ENCODE assay signal across 14 mouse cellular contexts in the genomic region with DNA sequence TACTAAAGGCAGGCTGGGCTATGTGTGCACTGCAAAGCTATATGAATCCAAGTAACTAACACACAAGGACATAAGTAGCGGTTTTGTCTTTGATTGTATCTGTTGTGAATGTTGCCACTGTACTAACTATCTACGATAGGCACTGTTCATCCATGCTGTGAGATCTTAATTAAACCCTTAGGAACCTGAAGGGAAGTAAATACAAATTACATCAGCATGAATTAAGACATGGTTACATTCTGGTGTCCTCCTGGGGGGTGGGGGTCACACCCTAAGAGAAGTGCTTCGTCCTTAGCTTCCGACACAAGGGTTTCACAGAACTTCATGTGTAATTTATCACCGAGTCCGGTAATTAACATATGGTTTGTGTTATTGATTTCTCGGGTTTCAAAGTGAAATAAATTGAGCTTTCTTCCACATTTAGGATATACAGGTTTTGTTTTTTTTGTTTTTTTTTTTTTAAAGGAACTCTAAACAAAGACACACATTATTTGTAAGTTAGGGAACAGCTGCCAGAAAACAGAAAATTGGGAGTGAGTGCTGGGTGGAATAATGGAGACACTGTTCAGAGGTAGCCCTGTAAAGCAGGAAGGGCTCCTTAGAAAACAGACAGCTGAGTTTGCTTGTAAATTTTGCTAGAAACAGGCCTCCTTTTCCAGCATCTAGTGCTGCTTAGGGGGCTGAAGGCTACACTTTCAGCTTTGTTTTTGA. TPM values are rescaled to one million over a fixed set of nuclear protein-coding genes. Genes with fewer than 3 reads are reported as not detected.
DNase-seq lines count a peak whose midpoint lies in the region; ATAC-seq and TF ChIP-seq lines count a peak whose summit lies in the region.
"Had no signal": no experiment of that assay in that cellular context is flagged by ENCODE, and none has a peak within 500 bp of the region (broad histone marks: within the 10 kb centered on the region; RNA-seq: fewer than 3 reads in every experiment).

No protein-coding gene starts in this region.

- no peak overlapping the region for H3K9ac ChIP-seq in midbrain, embryonic 16.5 days (ENCODE audit: low read depth, low read length)
- H3K9ac ChIP-seq in forebrain, embryonic 13.5 days, result no peak overlapping the region
- H3K9ac ChIP-seq in hindbrain, postnatal 0 days (replicated peaks; ENCODE audit: low read length), result no peak overlapping the region
- no peak overlapping the region for H3K9ac ChIP-seq in neural tube, embryonic 14.5 days (replicated peaks; ENCODE audit: low read depth, low read length)
- H3K9ac ChIP-seq: liver, embryonic 14.5 days had no signal

- peaks cover 4% of the 10 kb centered on the region for H3K4me1 ChIP-seq in midbrain, embryonic 16.5 days (ENCODE audit: control insufficient read depth, insufficient read depth, low read length)
- H3K4me1 ChIP-seq in midbrain, embryonic 10.5 days, result peaks cover 10% of the 10 kb centered on the region; the same call in 1 of the 2 replicates
- peaks cover 45% of the 10 kb centered on the region for H3K4me1 ChIP-seq in forebrain, embryonic 13.5 days
- H3K4me1 ChIP-seq in hindbrain, postnatal 0 days (ENCODE audit: insufficient read depth, low read length), result no peaks in the 10 kb centered on the region
- peaks cover 4% of the 10 kb centered on the region; the same call in 1 of the 2 replicates for H3K4me1 ChIP-seq in neural tube, embryonic 14.5 days (ENCODE audit: control insufficient read depth, insufficient read depth, low read length)

- H3K4me2 ChIP-seq in midbrain, embryonic 16.5 days (ENCODE audit: low read length), result no peak overlapping the region
- H3K4me2 ChIP-seq in forebrain, embryonic 13.5 days, result peak overlapping the region; percentile 18
- H3K4me2 ChIP-seq in hindbrain, postnatal 0 days (ENCODE audit: low read depth, low read length), result no peak overlapping the region
- no peak overlapping the region for H3K4me2 ChIP-seq in neural tube, embryonic 14.5 days (ENCODE audit: low read depth, low read length)
- H3K4me2 ChIP-seq: heart, embryonic 11.5 days had no signal

- 0 out of 2 replicates have a peak, but pooled peaks have one; percentile 21 for ATAC-seq in midbrain, embryonic 16.5 days
- peak; percentile 52 for ATAC-seq in forebrain, embryonic 13.5 days
- no peak for ATAC-seq in hindbrain, postnatal 0 days
- ATAC-seq in neural tube, embryonic 14.5 days (ENCODE audit: low read depth), result peak; percentile 70; the same call in 1 of the 2 replicates

- no peak overlapping the region for H3K27ac ChIP-seq in midbrain, embryonic 16.5 days (ENCODE audit: low read length)
- no peak overlapping the region for H3K27ac ChIP-seq in midbrain, embryonic 10.5 days (replicated peaks)
- peak overlapping the region; percentile 48 for H3K27ac ChIP-seq in forebrain, embryonic 13.5 days
- H3K27ac ChIP-seq in hindbrain, postnatal 0 days, result no peak overlapping the region
- no peak overlapping the region for H3K27ac ChIP-seq in neural tube, embryonic 14.5 days (ENCODE audit: low read depth, low read length)
- H3K27ac ChIP-seq: liver, embryonic 14.5 days had no signal

- H3K4me3 ChIP-seq in midbrain, embryonic 16.5 days (ENCODE audit: low read depth, low read length), result no peak overlapping the region
- no peak overlapping the region for H3K4me3 ChIP-seq in midbrain, embryonic 10.5 days
- no peak overlapping the region for H3K4me3 ChIP-seq in forebrain, embryonic 13.5 days
- H3K4me3 ChIP-seq in hindbrain, postnatal 0 days (ENCODE audit: low read length), result no peak overlapping the region
- no peak overlapping the region for H3K4me3 ChIP-seq in neural tube, embryonic 14.5 days (ENCODE audit: low read depth, low read length)
- H3K4me3 ChIP-seq: erythroblast, embryonic 14.5 days had no signal

- no peak for DNase-seq in midbrain, embryonic 10.5 days (ENCODE audit: low spot score)
- peak; percentile 16 for DNase-seq in hindbrain, postnatal 0 days (ENCODE audit: low spot score)
- DNase-seq in gastrocnemius, postnatal 36 days, result no peak
- DNase-seq in urinary bladder, postnatal 10 days (ENCODE audit: low spot score), result no peak
- DNase-seq: adrenal gland, postnatal 36 days; cerebellum, adult 11 months; heart, postnatal 36 days; kidney, adult 11 months had no signal

- no peaks in the 10 kb centered on the region for H3K27me3 ChIP-seq in midbrain, embryonic 16.5 days (ENCODE audit: control insufficient read depth, insufficient read depth, low read depth, low read length)
- H3K27me3 ChIP-seq in midbrain, embryonic 10.5 days (ENCODE audit: low read depth, poor library complexity, severe bottlenecking), result no peaks in the 10 kb centered on the region
- H3K27me3 ChIP-seq in forebrain, embryonic 13.5 days, result no peaks in the 10 kb centered on the region
- H3K27me3 ChIP-seq in hindbrain, postnatal 0 days (ENCODE audit: insufficient read depth, low read length), result no peaks in the 10 kb centered on the region
- H3K27me3 ChIP-seq in neural tube, embryonic 14.5 days (ENCODE audit: control insufficient read depth, insufficient read depth, low read length), result no peaks in the 10 kb centered on the region

- H3K9me3 ChIP-seq in midbrain, embryonic 16.5 days (replicated peaks; ENCODE audit: control insufficient read depth, low read length, poor library complexity, severe bottlenecking), result no peaks in the 10 kb centered on the region
- H3K9me3 ChIP-seq in midbrain, embryonic 10.5 days (replicated peaks), result no peaks in the 10 kb centered on the region
- no peaks in the 10 kb centered on the region for H3K9me3 ChIP-seq in forebrain, embryonic 13.5 days (replicated peaks)
- H3K9me3 ChIP-seq in hindbrain, postnatal 0 days (ENCODE audit: low read length), result no peaks in the 10 kb centered on the region
- H3K9me3 ChIP-seq in neural tube, embryonic 14.5 days (ENCODE audit: control insufficient read depth, low read length), result no peaks in the 10 kb centered on the region

- H3K36me3 ChIP-seq in midbrain, embryonic 16.5 days (ENCODE audit: control insufficient read depth, insufficient read depth, low read length), result no peaks in the 10 kb centered on the region
- 0 out of 2 replicates have a peak, but pooled peaks cover 2% of the 10 kb centered on the region for H3K36me3 ChIP-seq in midbrain, embryonic 10.5 days
- H3K36me3 ChIP-seq in forebrain, embryonic 13.5 days (ENCODE audit: poor library complexity, severe bottlenecking), result 0 out of 2 replicates have a peak, but pooled peaks cover 3% of the 10 kb centered on the region
- H3K36me3 ChIP-seq in hindbrain, postnatal 0 days (ENCODE audit: insufficient read depth, low read length), result no peaks in the 10 kb centered on the region
- no peaks in the 10 kb centered on the region for H3K36me3 ChIP-seq in neural tube, embryonic 14.5 days (ENCODE audit: control insufficient read depth, insufficient read depth, low read length)

- intact Hi-C loops in gastrocnemius, postnatal 36 days (cut with DNase I), result no loop called here

- 57% methylated on average over 7 of the region's 7 CpGs for WGBS in midbrain, embryonic 16.5 days
- WGBS in midbrain, embryonic 10.5 days, result 73% methylated on average over 7 of the region's 7 CpGs
- WGBS in forebrain, embryonic 13.5 days, result 34% methylated on average over 7 of the region's 7 CpGs
- 35% methylated on average over 7 of the region's 7 CpGs for WGBS in hindbrain, postnatal 0 days
- 16% methylated on average over 7 of the region's 7 CpGs for WGBS in neural tube, embryonic 14.5 days

- no peak for TF ChIP-seq CTCF in hindbrain, postnatal 0 days (IDR thresholded peaks at IDR 0.05; ENCODE audit: low read depth)

RNA-seq across cellular contexts. Expression of a gene that starts 58.7 kb away (rescaled TPM):
- 6.3 and 8.1 TPM in 2 replicates for polyA plus RNA-seq in midbrain, embryonic 16.5 days (2015; fragmentation: Nextera tagmentation; extraction: Ambion mirVana)
- 16.5 and 21.6 TPM in 2 replicates for polyA plus RNA-seq in midbrain, embryonic 10.5 days (2016; fragmentation: Nextera tagmentation; extraction: Ambion mirVana)
- 30.3 and 34.4 TPM in 2 replicates for polyA plus RNA-seq in forebrain, embryonic 13.5 days (2015; fragmentation: Nextera tagmentation; extraction: Ambion mirVana)
- 16.5 and 21.9 TPM in 2 replicates for total RNA-seq in hindbrain, postnatal 0 days (2014; rRNA removed)
- polyA plus RNA-seq in hindbrain, postnatal 0 days (2015; fragmentation: Nextera tagmentation; extraction: Ambion mirVana), result 12.2 and 12.8 TPM in 2 replicates
- polyA plus RNA-seq in neural tube, embryonic 14.5 days (2014; fragmentation: Nextera tagmentation; extraction: Ambion mirVana), result 12.2 and 12.7 TPM in 2 replicates
- total RNA-seq in gastrocnemius, postnatal 36 days (2021), result 1 to 10 TPM; 1.4 to 2.1 TPM
